ENCODE assay signal across 18 mouse cellular contexts in genomic region chr10:28311369-28311768, GRCm38 (mm10).
A peak's percentile ranks its signal among the peaks of the same experiment; 100 is the strongest.
DNase-seq lines count a peak whose midpoint lies in the region; ATAC-seq lines count a peak whose summit lies in the region.
"Had no signal": no experiment of that assay in that cellular context is flagged by ENCODE, and none has a peak within 500 bp of the region (broad histone marks: within the 10 kb centered on the region; RNA-seq: fewer than 3 reads in every experiment).

No protein-coding gene starts in this region.

- H3K9me3 ChIP-seq in intestine, embryonic 15.5 days, result no peaks in the 10 kb centered on the region
- no peaks in the 10 kb centered on the region for H3K9me3 ChIP-seq in intestine, embryonic 16.5 days (ENCODE audit: control insufficient read depth, low read length)
- H3K9me3 ChIP-seq: embryonic facial prominence, embryonic 15.5 days; hindbrain, embryonic 12.5 days had no signal

- peaks cover 3% of the 10 kb centered on the region; the same call in 1 of the 2 replicates for H3K4me1 ChIP-seq in intestine, embryonic 15.5 days (replicated peaks)
- H3K4me1 ChIP-seq in intestine, embryonic 16.5 days (ENCODE audit: control insufficient read depth, insufficient read depth, low read length), result 0 out of 2 replicates have a peak, but pooled peaks cover 3% of the 10 kb centered on the region
- H3K4me1 ChIP-seq: embryonic facial prominence, embryonic 15.5 days; hindbrain, embryonic 12.5 days had no signal

- H3K36me3 ChIP-seq in intestine, embryonic 15.5 days, result no peaks in the 10 kb centered on the region
- no peaks in the 10 kb centered on the region for H3K36me3 ChIP-seq in intestine, embryonic 16.5 days (ENCODE audit: control insufficient read depth, insufficient read depth, low read length)
- H3K36me3 ChIP-seq: embryonic facial prominence, embryonic 15.5 days; hindbrain, embryonic 12.5 days had no signal

- H3K4me2 ChIP-seq in intestine, embryonic 15.5 days (replicated peaks), result no peak overlapping the region
- no peak overlapping the region for H3K4me2 ChIP-seq in intestine, embryonic 16.5 days (ENCODE audit: low read depth, low read length)
- H3K4me2 ChIP-seq: embryonic facial prominence, embryonic 15.5 days; hindbrain, embryonic 12.5 days; midbrain, embryonic 11.5 days had no signal

- no peaks in the 10 kb centered on the region for H3K27me3 ChIP-seq in intestine, embryonic 15.5 days (replicated peaks)
- H3K27me3 ChIP-seq in intestine, embryonic 16.5 days (replicated peaks; ENCODE audit: control insufficient read depth, insufficient read depth, low read length), result no peaks in the 10 kb centered on the region
- H3K27me3 ChIP-seq: embryonic facial prominence, embryonic 15.5 days; hindbrain, embryonic 12.5 days had no signal

- no peak overlapping the region for H3K27ac ChIP-seq in intestine, embryonic 15.5 days
- H3K27ac ChIP-seq in intestine, embryonic 16.5 days (ENCODE audit: low read length), result no peak overlapping the region
- H3K27ac ChIP-seq: embryonic facial prominence, embryonic 15.5 days; hindbrain, embryonic 12.5 days had no signal

- DNase-seq in embryo, embryonic 10 days (ENCODE audit: low spot score), result peak; percentile 57
- peak; percentile 45 for DNase-seq in forelimb bud, embryonic 11.5 days (ENCODE audit: low read depth, low spot score)
- DNase-seq in kidney, postnatal 4 days, result peak; percentile 36 to 40
- no peak for DNase-seq in layer of hippocampus, postnatal 25 days (ENCODE audit: extremely low spot score in 1 of 2, low spot score in 1 of 2)
- DNase-seq in right cerebral cortex, postnatal 36 days (ENCODE audit: low spot score in 2 of 2), result no peak
- no peak for DNase-seq in layer of hippocampus, adult 11-12 months (ENCODE audit: low spot score)
- DNase-seq: adrenal gland, postnatal 14 days; cerebellum, adult 8-10 months; forebrain, postnatal 0 days; gastrocnemius, postnatal 25 days; heart, adult 18-20 months; left cerebral cortex, postnatal 4 days; thymus, postnatal 25 days had no signal

- 9% methylated on average over 1 of the region's 1 CpGs for WGBS in intestine, embryonic 15.5 days
- WGBS in intestine, embryonic 16.5 days, result 18% methylated on average over 1 of the region's 1 CpGs

- no peak overlapping the region for H3K9ac ChIP-seq in intestine, embryonic 15.5 days
- no peak overlapping the region for H3K9ac ChIP-seq in intestine, embryonic 16.5 days (ENCODE audit: low read depth, low read length)
- H3K9ac ChIP-seq: embryonic facial prominence, embryonic 15.5 days; forebrain, postnatal 0 days; hindbrain, embryonic 12.5 days had no signal

- peak; percentile 51; the same call in 1 of the 2 replicates for ATAC-seq in intestine, embryonic 15.5 days
- ATAC-seq in intestine, embryonic 16.5 days, result no peak
- ATAC-seq: forebrain, postnatal 0 days had no signal

- no peak overlapping the region for H3K4me3 ChIP-seq in intestine, embryonic 15.5 days (replicated peaks)
- no peak overlapping the region for H3K4me3 ChIP-seq in intestine, embryonic 16.5 days (ENCODE audit: low read length)
- H3K4me3 ChIP-seq: embryonic facial prominence, embryonic 15.5 days; hindbrain, embryonic 12.5 days had no signal

Comparison
In these comparisons a context has a peak if more than half of its experiments do, and no peak if none do; other contexts are left out.
1. DNase-seq: peak in embryo, embryonic 10 days (single experiment), forelimb bud, embryonic 11.5 days (single experiment) and kidney, postnatal 4 days (2 of 2); none in layer of hippocampus, postnatal 25 days (0 of 2), right cerebral cortex, postnatal 36 days (0 of 2) and layer of hippocampus, adult 11-12 months (single experiment).